Mouse (Mus musculus) embryonic fibroblast, embryonic 13.5 days (primary cell): Measurements from ENCODE around the gene Slc27a5. TPM values are rescaled to one million over a fixed set of nuclear protein-coding genes. Genes with fewer than 3 reads are reported as not detected.
A peak's percentile ranks its signal among the peaks of the same experiment; 100 is the strongest.

Source experiments
- H3K27ac ChIP-seq: 2 replicates; pipeline ENCODE4 v1.5.1; 2012; ENCODE audit warnings: low read length, control low read depth, inconsistent platforms; ENCODE audit not compliant: insufficient read depth
- H3K4me1 ChIP-seq: 2 replicates; pipeline ENCODE4 v1.6.1; 2011; ENCODE audit warnings: low read length; ENCODE audit not compliant: control insufficient read depth, insufficient read depth
- H3K4me3 ChIP-seq: 2 replicates; pipeline ENCODE4 v1.5.1; 2011; ENCODE audit warnings: mild to moderate bottlenecking, control low read depth, low read length; ENCODE audit not compliant: insufficient read depth
- CTCF ChIP-seq: IDR thresholded peaks from 2 replicates; pipeline ENCODE4 v1.5.1; 2011; ENCODE audit warnings: mild to moderate bottlenecking, control low read depth, low read length, moderate library complexity, borderline replicate concordance; ENCODE audit not compliant: insufficient read depth
- POLR2A ChIP-seq: IDR thresholded peaks from 2 replicates; pipeline ENCODE4 v1.6.1; 2011; ENCODE audit warnings: low read depth, mild to moderate bottlenecking, control low read depth, low read length, moderate library complexity
- polyA plus RNA-seq: library from polyadenylated mRNA; stranded (reverse); fragments of >200 nt; gene quantifications from 2 replicates; pipeline ENCODE4 v1.2.4, GENCODE M21; 2011; ENCODE audit warnings: low read depth; ENCODE audit not compliant: missing spikeins, insufficient read length

Gene Slc27a5
- polyA plus RNA-seq, 1 experiment: not detected

GRCm38 (mm10) chr7:12992222-12992621 lies 5.8 kb downstream of the Slc27a5 start:
- no peak overlapping the region for H3K27ac ChIP-seq
- H3K4me1 ChIP-seq: no peaks in the 10 kb centered on the region
- H3K4me3 ChIP-seq: no peak overlapping the region
- TF ChIP-seq CTCF (no peak), POLR2A (no peak)

- Histone ChIP-seq H3K4me1 (no peaks in the 10 kb centered on the region), H3K4me3 (no peak overlapping the region), H3K27ac (no peak overlapping the region)
- TF ChIP-seq CTCF: no peak
- no peak for TF ChIP-seq POLR2A
Observed at GRCm38 (mm10) chr7:12987409-12988189, 10.4 kb downstream of the Slc27a5 start.

- Histone ChIP-seq H3K4me3 (no peak overlapping the region), H3K27ac (no peak overlapping the region), H3K4me1 (no peaks in the 10 kb centered on the region)
- no peak for TF ChIP-seq POLR2A
- no peak for TF ChIP-seq CTCF
Observed at GRCm38 (mm10) chr7:12986906-12987305, 11.1 kb downstream of the Slc27a5 start.

- no peaks in the 10 kb centered on the region for H3K4me1 ChIP-seq
- TF ChIP-seq CTCF (no peak), POLR2A (no peak)
- no peak overlapping the region for H3K4me3 ChIP-seq
- no peak overlapping the region for H3K27ac ChIP-seq
Observed at GRCm38 (mm10) chr7:12985724-12986123, 12.3 kb downstream of the Slc27a5 start.

GRCm38 (mm10) chr7:12980291-12980690 lies 17.7 kb downstream of the Slc27a5 start:
- Histone ChIP-seq H3K4me1 (0 out of 2 replicates have a peak, but pooled peaks cover 5% of the 10 kb centered on the region), H3K4me3 (no peak overlapping the region), H3K27ac (no peak overlapping the region)
- TF ChIP-seq POLR2A (no peak), CTCF (no peak)

GRCm38 (mm10) chr7:12979776-12980175 lies 18.2 kb downstream of the Slc27a5 start:
- Histone ChIP-seq H3K4me1 (0 out of 2 replicates have a peak, but pooled peaks cover 5% of the 10 kb centered on the region), H3K4me3 (no peak overlapping the region), H3K27ac (no peak overlapping the region)
- TF ChIP-seq POLR2A (no peak), CTCF (no peak)

GRCm38 (mm10) chr7:12978931-12979722 lies 18.9 kb downstream of the Slc27a5 start:
- H3K4me3 ChIP-seq: no peak overlapping the region
- TF ChIP-seq CTCF: no peak
- TF ChIP-seq POLR2A: no peak
- 0 out of 2 replicates have a peak, but pooled peaks cover 5% of the 10 kb centered on the region for H3K4me1 ChIP-seq
- peak overlapping the region; percentile 38; the same call in 1 of the 2 replicates for H3K27ac ChIP-seq

- no peak for TF ChIP-seq CTCF
- peak; percentile 80 for TF ChIP-seq POLR2A
- peak within 1 kb of the TSS; percentile 80 for H3K27ac ChIP-seq
- 0 out of 2 replicates have a peak, but pooled peaks cover 5% of the 10 kb centered on the region for H3K4me1 ChIP-seq
- H3K4me3 ChIP-seq: peak within 1 kb of the TSS; percentile 49
Observed at GRCm38 (mm10) chr7:12977682-12978389, 20.2 kb downstream of the Slc27a5 start, which contains the start of gene Zfp446. TSS of gene Zfp446 (plus strand) at chr7:12977848.

GRCm38 (mm10) chr7:12970906-12971305 lies 27.1 kb downstream of the Slc27a5 start:
- Histone ChIP-seq H3K4me3 (no peak overlapping the region), H3K27ac (no peak overlapping the region), H3K4me1 (peaks cover 5% of the 10 kb centered on the region; the same call in 1 of the 2 replicates)
- TF ChIP-seq CTCF (no peak), POLR2A (no peak)
